Comparison of ENCODE assay signal across 11 mouse cellular contexts in the genomic region with DNA sequence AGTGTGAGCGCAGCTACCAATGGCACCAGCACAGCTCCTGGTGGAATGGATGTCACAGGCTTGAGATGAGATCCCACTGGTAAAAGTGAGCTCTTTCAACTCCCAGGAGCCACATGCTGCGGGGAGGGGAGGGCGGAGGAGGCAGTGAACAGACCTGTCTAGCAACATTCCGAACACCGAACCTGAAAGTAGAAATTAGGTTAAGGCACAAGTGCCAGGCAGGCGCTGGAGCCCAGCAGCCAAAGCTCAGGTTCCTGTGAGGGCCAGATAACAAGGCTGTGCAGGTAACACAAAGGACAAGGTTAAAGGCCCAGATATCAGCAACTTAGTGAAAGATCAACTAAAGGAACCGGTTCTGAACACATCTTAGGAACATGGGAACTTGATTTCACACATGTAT. TPM values are rescaled to one million over a fixed set of nuclear protein-coding genes. Genes with fewer than 3 reads are reported as not detected.
DNase-seq lines count a peak whose midpoint lies in the region; ATAC-seq and TF ChIP-seq lines count a peak whose summit lies in the region.
"Had no signal": no experiment of that assay in that cellular context is flagged by ENCODE, and none has a peak within 500 bp of the region (broad histone marks: within the 10 kb centered on the region; RNA-seq: fewer than 3 reads in every experiment).

No protein-coding gene starts in this region.

- ATAC-seq in intestine, postnatal 0 days = peak; percentile 80
- peak; percentile 92 for ATAC-seq in stomach, postnatal 0 days (ENCODE audit: low FRiP score, low TSS enrichment)
- ATAC-seq in activated CD4-positive, CD25-positive, alpha-beta regulatory T cell, adult 4 months = no peak

- H3K4me1 ChIP-seq in intestine, postnatal 0 days (replicated peaks; ENCODE audit: control insufficient read depth, insufficient read depth, low read length) = 0 out of 2 replicates have a peak, but pooled peaks cover 9% of the 10 kb centered on the region
- H3K4me1 ChIP-seq in stomach, postnatal 0 days (replicated peaks; ENCODE audit: control insufficient read depth, insufficient read depth) = peaks cover 4% of the 10 kb centered on the region; the same call in 1 of the 2 replicates

- 39% methylated on average over 7 of the region's 7 CpGs for WGBS in intestine, postnatal 0 days
- WGBS in stomach, postnatal 0 days = 67% methylated on average over 7 of the region's 7 CpGs

- no peaks in the 10 kb centered on the region for H3K9me3 ChIP-seq in intestine, postnatal 0 days (ENCODE audit: control insufficient read depth)
- no peaks in the 10 kb centered on the region for H3K9me3 ChIP-seq in stomach, postnatal 0 days (ENCODE audit: control insufficient read depth, low read length)

- TF ChIP-seq EP300 in stomach, postnatal 0 days (optimal IDR thresholded peaks at IDR 0.05) = no peak

- peak; percentile 59 to 77 for DNase-seq in urinary bladder, adult 18-20 months (ENCODE audit: low spot score in 2 of 2)
- no peak for DNase-seq in urinary bladder, adult 2 months (ENCODE audit: low spot score)
- peak; percentile 89 to 91 for DNase-seq in lung, adult 18-20 months
- peak; percentile 88 for DNase-seq in stomach, postnatal 0 days (ENCODE audit: low spot score)
- DNase-seq in frontal cortex, postnatal 10 days (ENCODE audit: low spot score in 2 of 2) = no peak
- no peak for DNase-seq in gastrocnemius, adult 8-10 months (ENCODE audit: low spot score in 2 of 2)
- DNase-seq: heart, postnatal 36 days had no signal

- H3K4me2 ChIP-seq in intestine, postnatal 0 days (replicated peaks; ENCODE audit: low read depth) = 0 out of 2 replicates have a peak overlapping the region, but pooled peaks have one; percentile 6
- H3K4me2 ChIP-seq in stomach, postnatal 0 days (replicated peaks; ENCODE audit: low read depth) = no peak overlapping the region
- H3K4me2 ChIP-seq: midbrain, embryonic 12.5 days had no signal

- H3K4me3 ChIP-seq in intestine, postnatal 0 days (ENCODE audit: low read depth, low read length) = no peak overlapping the region
- H3K4me3 ChIP-seq in stomach, postnatal 0 days (ENCODE audit: low read depth, low read length) = no peak overlapping the region
- H3K4me3 ChIP-seq: erythroblast, embryonic 14.5 days; midbrain, embryonic 12.5 days had no signal

- H3K27ac ChIP-seq in intestine, postnatal 0 days (ENCODE audit: low read depth, low read length) = no peak overlapping the region
- peak overlapping the region; percentile 75 for H3K27ac ChIP-seq in stomach, postnatal 0 days (replicated peaks)
- H3K27ac ChIP-seq: midbrain, embryonic 12.5 days had no signal

- H3K27me3 ChIP-seq in intestine, postnatal 0 days (replicated peaks; ENCODE audit: control insufficient read depth, insufficient read depth, low read length) = no peaks in the 10 kb centered on the region
- no peaks in the 10 kb centered on the region for H3K27me3 ChIP-seq in stomach, postnatal 0 days (ENCODE audit: control insufficient read depth, insufficient read depth, low read length)

- H3K36me3 ChIP-seq in intestine, postnatal 0 days (ENCODE audit: control insufficient read depth, insufficient read depth) = no peaks in the 10 kb centered on the region
- no peaks in the 10 kb centered on the region for H3K36me3 ChIP-seq in stomach, postnatal 0 days (ENCODE audit: control insufficient read depth, insufficient read depth, low read length)
- H3K36me3 ChIP-seq: midbrain, embryonic 12.5 days had no signal

- H3K9ac ChIP-seq in intestine, postnatal 0 days (ENCODE audit: low read depth, low read length) = no peak overlapping the region
- H3K9ac ChIP-seq in stomach, postnatal 0 days (ENCODE audit: low read length) = no peak overlapping the region
- H3K9ac ChIP-seq: midbrain, embryonic 12.5 days had no signal

- TF ChIP-seq CTCF in intestine, postnatal 0 days (IDR thresholded peaks at IDR 0.05; ENCODE audit: low read depth) = no peak
- TF ChIP-seq CTCF in stomach, postnatal 0 days (IDR thresholded peaks at IDR 0.05; ENCODE audit: low read depth) = no peak

RNA-seq across cellular contexts. Expression of a gene that starts 54.7 kb away (rescaled TPM):
- polyA plus RNA-seq in urinary bladder, adult 2 months (2012; rRNA removed) = 33.7 and 34.0 TPM in 2 replicates
- 16.1 and 18.8 TPM in 2 replicates for polyA plus RNA-seq in intestine, postnatal 0 days (2015; fragmentation: Nextera tagmentation; extraction: Ambion mirVana)
- polyA plus RNA-seq in stomach, postnatal 0 days (2015; fragmentation: Nextera tagmentation; extraction: Ambion mirVana) = 7.8 and 9.0 TPM in 2 replicates
- not detected for polyA plus RNA-seq in activated CD4-positive, CD25-positive, alpha-beta regulatory T cell, adult 4 months (2017; shearing (Covaris generic))
- under 1 TPM in 2 of 4 experiments, not detected in 2; 0.07 to 0.10 TPM for total RNA-seq in gastrocnemius, adult 8-10 months (2022)

Comparison
In these comparisons a context has a peak if more than half of its experiments do, and no peak if none do; other contexts are left out.
1. DNase-seq: peak in urinary bladder, adult 18-20 months (2 of 2), lung, adult 18-20 months (2 of 2) and stomach, postnatal 0 days (single experiment); none in urinary bladder, adult 2 months (single experiment), frontal cortex, postnatal 10 days (0 of 2) and gastrocnemius, adult 8-10 months (0 of 2).